Mouse (Mus musculus): ENCODE results near the gene Olfr1420.

DNA sequence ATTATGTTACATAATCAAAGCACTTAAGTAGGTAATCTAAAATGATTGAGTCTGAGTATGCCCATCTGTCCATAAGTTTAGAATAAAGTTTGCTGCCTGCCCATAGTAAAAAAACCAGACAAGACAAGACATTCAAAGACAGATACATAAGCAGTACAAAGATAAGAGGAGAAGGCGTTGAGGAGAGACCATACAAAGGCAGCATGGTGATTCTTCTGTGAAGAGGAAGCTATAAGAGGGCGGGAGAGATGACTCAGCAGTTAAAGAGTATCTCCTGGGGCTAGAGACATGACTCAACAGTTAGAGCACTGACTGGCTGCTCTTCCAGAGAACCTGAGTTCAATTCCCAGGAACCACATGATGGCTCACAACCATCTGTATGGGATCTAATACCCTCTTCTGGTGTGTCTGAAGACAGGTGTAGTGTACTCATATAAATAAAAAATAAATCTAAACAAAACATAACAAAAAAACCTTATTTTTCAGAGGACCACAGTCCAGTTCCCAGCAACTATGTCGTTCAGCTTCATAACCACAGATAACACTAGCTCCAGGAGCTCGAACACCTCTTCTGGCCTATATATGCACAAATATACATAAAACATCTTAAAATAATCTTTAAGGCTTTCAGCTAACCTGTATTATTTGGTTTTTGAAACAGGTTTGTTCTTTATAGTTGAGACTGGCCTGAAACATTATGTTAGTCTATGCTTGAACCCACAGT, 41.8 kb downstream of the Olfr1420 start:
- TF ChIP-seq CTCF (IDR thresholded peaks at IDR 0.05; ENCODE audit: extremely low read depth, insufficient read depth, insufficient read length, insufficient replicate concordance) (no peak), POLR2A (IDR thresholded peaks at IDR 0.05; ENCODE audit: low read depth, low read length) (no peak)
